Mouse (Mus musculus) olfactory bulb, adult 2 months (tissue): ENCODE measurements around the gene 9230112D13Rik.

Source experiments
- CTCF ChIP-seq: fragments of 200-500 bp; IDR thresholded peaks from 2 replicates; pipeline ENCODE4 v1.5.1; 2012; ENCODE audit warnings: low read depth, mild to moderate bottlenecking, low read length, moderate library complexity; ENCODE audit not compliant: insufficient read depth
- POLR2A ChIP-seq: fragments of 200-500 bp; IDR thresholded peaks from 2 replicates; pipeline ENCODE4 v1.6.1; 2012; ENCODE audit warnings: mild to moderate bottlenecking, low read depth, low read length, moderate library complexity; ENCODE audit not compliant: insufficient read depth

- TF ChIP-seq POLR2A (no peak), CTCF (no peak)
Measured at GRCm38 (mm10) chr14:34490965-34491364, 31.6 kb downstream of the 9230112D13Rik start.
